Mouse (Mus musculus) MN1 (cell line): ENCODE measurements around the gene Smpd2.

Experiments
- DNase-seq: peaks from one replicate; pipeline ENCODE4 v3.0.0-alpha.2; 2016; ENCODE audit warnings: low spot score

Smpd2 gene

DNA sequence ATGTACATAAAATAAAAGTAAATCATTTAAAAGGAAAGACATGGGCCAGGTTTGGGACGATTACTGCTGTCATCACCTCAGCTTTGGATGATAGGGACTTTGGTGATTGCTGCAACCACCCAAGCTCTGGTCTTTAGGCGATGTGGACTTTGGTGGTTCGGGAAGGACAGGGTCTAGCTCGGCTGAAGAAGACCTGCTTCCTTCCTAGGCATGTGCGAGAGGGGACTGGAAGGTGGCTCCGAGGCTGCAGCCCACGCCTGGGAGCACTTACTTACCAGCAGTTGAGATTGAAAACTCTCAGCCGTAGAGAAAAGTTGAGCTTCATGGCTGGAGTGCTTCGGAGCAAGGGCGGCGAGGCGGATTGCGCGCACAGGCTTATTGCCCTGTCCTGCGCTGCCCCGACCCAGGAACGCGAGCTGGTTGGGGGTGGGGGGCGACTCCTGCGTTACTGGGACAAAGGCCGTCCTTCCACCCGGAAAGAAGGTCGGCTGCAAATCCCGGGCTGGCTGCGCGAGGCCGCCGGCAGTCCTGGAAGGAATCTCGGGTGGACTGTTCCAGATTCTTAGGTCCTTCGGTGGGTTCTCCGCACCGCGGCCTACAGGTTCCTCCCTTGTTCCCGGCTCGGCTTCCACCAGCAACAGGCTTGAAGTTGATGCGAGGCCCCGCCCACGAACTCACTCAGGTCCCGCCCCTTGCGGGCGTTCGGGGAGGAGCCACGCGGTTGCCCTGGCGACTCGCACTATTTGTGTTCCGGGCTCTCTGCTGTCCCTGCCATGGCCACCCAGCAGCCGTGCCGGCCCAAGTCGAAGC lies at the start of gene Smpd2, which contains the start of gene Ppil6:
Gene Smpd2 (minus strand): TSS at position 662 of the 810 bp plus-strand sequence.
Gene Ppil6 (plus strand): TSS at position 732 of the 810 bp plus-strand sequence.
- DNase-seq: peak; percentile 98

DNA sequence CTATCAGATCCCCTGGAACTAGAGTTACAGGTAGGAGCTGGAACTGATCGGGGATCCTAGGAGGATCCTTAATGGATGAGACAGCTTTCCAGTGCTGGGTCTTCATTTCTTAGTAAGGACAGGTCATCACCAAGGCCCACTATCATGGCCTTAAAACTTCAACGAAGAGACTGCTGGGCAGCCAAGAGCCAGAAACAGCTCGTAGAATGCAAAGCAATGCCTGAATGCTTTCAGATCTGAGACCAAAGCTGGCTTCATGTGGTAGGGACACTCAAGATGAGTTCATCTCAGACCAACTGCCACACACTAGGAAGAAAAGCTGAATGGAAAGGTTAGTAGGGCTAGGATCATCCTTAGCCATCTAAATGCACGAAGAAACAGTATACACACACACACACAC lies 48.8 kb upstream of the Smpd2 start:
- no peak for DNase-seq

DNA sequence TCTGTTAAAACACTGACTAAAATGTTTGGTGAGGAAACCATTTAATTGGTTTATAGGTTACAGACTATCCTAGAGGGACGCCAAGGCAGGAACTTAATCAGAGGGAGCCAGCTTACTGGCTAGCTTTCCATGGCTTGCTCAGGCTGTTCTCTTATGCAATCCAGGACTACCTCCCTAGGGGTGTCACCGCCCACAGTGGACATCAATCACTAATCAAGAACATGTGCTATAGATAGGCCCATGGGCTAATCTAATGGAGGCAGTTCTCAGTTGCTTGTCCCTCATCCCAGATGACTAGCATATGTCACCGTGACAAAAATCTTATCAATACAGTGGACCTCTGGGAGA lies 47.8 kb upstream of the Smpd2 start:
- no peak for DNase-seq

DNA sequence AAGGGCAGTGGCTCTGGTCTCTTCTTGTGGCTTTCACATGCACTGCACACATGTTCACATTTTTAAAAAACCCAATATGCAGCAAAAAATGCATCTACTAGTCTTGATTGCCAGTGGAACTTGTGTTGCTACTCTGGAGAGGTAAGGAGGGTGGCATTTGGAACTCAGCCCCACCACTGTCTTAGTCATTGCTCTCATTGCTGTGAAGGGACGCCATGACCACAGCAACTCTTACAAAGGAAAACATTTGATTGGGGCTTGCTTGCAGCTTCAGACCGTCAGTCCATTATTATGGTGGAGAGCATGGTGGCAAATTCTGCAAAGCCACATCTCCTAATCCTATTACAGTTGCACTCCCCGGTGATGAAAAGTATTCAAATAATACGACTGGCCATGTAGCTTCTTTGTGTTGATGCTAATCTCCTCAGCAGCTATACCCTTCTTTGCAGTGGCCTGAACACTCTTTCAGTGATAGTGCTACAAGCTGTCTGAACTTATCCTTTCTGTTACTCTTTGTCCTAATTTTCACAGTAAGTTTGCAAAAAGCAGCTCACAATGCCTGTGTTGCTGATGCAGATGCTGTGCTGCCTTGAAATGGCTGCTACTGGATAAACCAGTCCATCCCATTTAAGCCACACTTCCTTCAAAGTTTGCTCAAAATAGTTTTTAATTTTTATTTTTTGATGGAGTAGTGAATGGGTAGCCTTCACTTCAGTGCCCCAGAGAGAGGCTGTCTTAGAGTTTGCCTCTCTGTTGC lies 47.2 kb upstream of the Smpd2 start:
- DNase-seq: no peak

DNA sequence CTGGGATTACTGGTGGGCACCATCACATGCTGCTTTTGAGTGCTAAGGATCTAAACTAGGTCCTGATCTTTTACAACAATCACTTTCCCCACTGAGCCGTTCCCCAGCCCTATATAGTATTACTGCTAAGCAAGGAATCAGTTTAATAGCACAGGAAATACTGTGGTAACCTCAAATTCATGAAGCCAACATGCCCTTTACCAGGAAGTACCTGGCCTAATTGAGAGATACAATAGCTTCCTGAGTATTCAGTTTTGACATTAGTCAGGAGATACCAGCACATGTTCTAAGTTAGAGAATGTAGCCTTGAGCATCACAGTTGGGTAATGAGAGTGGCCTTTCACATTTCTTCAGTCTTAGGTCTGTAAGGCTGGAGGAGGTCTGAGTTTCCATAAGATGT lies 46.5 kb upstream of the Smpd2 start:
- DNase-seq: no peak

DNA sequence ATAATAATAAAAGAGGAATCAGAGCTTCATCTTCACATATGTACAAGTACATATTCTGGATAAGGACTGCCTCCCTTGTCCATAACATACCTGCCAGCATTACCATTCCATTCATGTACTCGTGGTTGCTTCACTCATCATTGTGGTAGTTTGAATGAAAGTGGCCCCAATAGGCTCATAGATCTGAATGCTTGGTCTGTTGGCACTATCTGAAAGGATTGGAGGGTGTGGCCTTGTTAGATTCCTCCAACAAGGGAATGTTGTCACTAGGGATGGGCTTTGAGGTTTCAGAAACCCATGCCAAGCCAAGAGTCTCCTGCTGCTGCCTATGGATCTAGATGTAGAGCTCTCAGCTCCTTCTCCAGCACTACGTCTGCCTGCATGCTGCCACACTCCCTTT lies 45.8 kb upstream of the Smpd2 start:
- DNase-seq: no peak

DNA sequence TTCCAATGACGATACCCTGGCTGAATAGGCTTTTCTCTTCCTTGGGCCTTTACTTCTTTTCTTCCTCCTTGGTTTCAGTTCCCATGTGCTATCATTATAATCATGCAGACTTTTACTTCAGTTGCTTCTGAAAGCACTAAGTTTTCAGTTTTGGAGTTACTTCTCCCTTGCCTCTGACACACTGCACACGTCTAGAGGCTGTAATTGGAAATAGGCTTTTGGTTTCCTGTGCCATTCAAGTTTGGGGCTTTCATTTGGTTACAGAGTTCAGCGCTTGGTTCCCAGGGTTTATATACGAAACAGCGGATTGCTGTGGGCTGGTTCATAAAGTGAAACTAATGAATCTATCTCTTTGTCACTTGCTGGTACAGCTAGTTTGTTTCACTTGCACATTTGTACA lies 39.8 kb upstream of the Smpd2 start:
- DNase-seq: no peak

DNA sequence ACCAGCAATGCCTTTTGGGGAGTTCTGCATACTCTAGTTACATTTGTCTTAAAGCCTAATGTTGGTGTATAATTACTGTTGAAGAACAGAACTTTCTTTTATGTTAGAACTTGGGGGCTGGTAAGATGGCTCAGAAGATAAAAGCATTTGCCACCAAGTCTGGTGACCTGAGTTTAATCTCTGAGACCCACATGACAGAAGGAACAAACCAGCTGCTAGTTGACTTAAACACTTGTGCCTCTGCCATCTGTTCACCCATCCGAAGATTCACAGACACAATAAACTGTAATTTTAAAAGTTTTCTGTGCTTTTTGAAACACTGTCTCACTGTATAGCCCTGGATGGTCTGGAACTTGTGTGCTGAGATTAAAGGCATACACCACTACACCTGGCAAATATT lies 35.5 kb upstream of the Smpd2 start:
- no peak for DNase-seq

DNA sequence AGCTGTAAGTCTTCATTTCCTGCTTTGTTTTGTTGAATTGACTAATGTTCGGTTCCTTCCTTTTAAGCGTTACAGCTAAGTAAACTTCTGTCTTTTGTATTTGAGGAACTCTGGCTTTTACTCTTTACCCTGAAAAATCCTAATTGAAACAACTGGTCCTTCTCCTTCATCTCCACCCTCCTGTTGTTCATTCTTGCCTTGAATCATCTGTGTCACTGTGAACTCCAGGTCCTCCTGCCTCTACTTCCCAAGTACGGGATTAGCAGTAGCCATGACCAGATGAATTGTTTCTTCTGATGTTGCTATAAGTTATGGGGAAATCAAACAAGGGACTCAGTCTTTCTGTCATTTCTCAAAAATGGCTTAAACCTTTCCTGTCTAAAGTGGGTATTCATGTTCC lies 33.2 kb upstream of the Smpd2 start:
- DNase-seq: no peak

DNA sequence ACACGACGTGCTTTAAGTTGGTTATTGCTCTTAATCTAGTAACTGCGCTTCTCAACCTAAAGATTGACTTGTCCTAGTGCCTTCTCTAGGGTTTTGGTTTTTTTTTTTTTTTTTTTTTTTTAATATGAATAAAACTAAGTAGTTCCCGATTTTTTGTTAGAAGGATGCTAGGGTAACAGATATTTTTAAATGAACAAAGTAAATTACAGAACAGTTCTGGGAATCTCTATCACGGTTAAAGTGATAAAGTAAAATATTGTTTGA lies 30.2 kb upstream of the Smpd2 start:
- DNase-seq: peak; percentile 26

DNA sequence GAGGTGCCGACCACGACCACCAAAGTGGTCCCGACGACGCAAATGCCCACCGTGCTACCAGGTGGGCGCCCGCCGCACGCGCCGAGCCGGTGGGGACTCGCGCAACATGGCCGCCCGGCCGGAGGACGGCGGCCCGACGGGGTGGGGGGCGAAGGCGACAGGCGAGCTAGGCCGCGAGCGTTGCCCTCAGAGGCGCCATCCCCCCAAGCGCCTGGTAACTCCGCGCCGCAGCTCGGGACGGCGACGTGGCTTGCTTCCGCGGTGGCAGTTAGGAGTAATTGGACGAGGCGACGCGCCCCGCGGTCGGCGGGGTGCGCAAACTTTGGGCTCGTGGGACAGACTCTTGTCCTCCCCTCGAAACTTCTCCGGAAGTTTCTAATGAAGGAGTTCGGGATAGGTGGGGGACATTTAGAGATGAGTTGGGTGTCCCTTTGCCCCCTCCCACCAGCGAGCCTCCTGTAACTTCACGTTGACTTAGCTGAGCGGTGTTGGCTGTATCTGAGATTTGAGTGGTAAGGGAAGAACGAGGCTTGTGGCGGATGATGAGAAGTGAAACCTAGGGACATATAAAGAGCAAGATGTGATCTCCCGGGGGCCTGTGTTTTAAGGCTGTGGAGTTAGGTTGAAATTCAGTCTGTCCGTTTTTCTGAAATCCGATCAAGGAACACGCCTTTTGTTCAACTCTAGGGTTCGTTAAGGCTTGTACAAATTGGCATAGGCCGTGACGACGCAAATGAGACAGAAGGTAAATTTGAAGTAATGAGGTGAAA lies 29.7 kb upstream of the Smpd2 start:
- peak; percentile 72 for DNase-seq

DNA sequence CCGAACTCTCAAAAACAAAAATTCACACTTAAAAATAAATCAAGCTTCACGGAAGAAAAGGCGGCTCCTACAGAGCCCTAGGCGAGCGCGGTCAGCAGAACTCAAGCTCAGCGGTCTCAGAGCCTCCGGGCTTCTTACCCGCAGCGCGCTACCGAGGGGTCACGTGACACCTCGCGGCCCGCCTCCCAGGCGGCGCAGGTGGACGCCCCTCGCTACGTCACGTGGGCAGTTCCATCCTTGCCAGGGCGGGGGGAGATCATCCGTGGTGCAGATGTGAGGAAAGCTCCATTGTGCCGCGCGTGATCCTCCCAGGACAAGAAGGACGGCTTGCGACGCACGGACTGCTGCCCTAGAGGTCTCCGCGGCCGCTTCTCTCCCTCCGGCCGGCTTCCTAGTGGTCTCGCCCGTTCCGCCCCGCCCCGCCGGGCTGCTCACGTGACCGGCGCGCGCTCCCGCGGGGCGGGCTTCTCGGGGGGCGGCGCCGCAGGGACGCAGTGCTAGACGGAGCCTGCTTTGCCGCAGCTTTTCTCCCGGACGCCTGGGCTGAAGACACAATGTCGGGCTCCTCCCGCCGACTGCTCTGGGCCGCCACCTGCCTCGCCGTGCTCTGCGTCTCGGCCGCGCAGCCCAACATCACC lies 28.9 kb upstream of the Smpd2 start, which contains the start of gene Cd164:
Gene Cd164 (plus strand): TSS at position 434 of the 638 bp plus-strand sequence.
- peak; percentile 99 for DNase-seq

DNA sequence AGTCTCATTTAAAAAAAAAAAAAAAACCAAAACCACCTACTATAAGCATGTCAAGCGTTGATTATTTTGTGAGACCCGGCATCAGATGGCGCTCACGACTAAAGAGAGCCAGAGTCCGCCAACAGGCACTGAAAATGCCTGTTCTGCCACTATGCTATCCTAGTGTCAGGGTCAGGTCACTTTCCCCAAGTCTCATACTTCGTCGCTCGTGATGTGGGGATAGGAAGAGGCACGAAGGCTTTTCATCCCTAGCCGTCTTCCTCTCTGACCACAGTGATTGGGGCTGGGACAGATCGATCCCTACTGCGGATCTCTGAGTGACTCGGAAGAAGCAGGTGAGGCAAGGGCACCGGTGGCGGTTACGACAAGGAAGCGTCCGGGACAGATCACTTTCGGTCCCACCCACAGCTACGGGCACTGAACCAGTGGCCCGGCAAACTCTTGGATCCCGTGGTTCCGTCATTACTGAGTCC lies 28.4 kb upstream of the Smpd2 start:
- peak; percentile 94 for DNase-seq

DNA sequence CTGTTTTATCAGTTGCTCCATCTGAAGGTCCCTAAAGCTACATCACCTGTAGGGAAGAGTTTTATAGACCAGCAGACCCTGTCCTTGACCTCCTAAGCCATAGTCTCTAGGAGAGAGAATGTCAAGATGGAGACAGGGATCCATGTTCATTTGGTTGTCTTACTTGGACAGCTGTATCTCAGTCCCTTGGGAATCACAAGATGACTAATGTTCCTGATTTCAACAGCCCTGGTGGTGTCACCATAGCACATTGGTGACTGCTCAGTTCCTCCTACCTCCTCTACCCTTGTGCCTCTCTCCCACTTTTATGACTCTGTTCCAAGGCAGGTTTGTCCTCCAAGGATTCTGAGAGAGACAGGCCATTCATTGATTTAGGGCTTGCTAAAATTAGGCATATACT lies 24.8 kb upstream of the Smpd2 start:
- DNase-seq: peak; percentile 30

DNA sequence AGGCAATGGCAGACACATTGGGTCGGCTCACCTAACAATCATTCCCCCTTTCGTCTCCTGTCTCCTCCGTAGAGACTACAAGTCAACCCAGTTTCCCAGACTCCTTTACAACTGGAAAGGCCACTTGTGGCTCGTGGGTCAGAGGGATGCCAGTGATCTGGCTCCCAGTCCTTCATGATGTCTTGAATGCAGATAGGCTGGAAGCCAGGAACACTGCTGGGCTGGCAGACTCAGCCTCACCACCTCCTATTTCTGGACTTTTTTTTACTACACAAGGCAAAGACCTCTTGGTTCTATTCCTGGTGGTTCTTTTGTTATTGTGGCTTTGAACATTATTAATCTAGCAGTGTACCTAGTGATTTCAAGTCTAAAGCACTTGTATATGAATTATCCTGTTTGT lies 24.1 kb upstream of the Smpd2 start:
- DNase-seq: no peak

DNA sequence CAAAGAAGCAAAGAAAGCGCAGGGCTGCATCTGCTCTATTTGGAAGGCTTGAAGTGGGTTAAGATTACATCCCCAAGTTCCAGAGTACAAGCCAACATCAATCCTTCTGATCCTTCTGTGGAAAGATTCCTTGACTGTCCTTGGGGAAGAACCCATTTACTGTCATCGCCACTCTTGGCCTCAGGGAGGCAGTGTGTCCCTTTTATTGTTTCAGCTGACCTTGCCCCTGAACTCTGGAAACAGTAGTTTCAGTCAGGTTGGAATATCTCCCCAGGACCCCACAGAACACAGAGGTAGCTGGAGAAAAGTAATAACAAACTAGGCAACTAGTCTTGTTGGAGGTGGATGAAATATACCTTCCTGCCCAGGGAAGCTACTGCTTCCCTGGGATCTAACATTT lies 19.0 kb upstream of the Smpd2 start:
- DNase-seq: peak; percentile 61

DNA sequence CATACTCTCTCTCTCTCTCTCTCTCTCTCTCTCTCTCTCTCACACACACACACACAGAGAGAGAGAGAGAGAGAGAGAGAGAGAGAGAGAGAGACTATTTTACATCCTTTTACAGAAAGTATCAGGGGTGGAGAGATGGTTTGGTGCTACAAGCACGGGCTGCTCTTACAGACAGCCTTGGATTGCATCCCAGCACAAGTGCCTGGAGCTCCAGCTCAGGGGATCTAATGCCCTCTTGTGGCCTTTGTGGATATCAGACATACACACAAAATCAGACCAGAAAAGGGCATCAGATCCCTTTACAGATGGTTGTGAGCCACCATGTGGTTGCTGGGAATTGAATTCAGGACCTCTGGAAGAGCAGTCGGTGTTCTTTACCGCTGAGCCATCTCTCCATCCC lies 15.3 kb upstream of the Smpd2 start:
- peak; percentile 96 for DNase-seq

DNA sequence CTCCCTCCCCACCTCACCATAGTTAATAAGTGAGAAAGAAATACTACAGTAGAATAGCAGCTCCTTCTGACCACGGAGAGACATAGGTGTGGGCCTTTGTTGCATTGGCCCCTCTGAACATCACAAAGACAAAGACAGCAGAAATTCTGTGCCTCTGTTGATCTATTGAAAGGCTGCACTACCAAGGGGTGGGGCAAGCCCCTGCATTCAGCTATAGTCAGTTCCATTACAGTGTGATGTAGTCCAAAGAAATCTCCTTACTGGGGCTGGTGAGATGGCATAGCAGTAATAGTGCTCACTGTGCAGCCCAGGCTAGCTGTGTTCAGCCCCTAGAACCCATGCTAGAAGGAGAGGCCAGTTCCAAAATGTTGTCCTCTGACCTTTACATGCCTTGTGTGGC lies 14.8 kb upstream of the Smpd2 start:
- peak; percentile 47 for DNase-seq

DNA sequence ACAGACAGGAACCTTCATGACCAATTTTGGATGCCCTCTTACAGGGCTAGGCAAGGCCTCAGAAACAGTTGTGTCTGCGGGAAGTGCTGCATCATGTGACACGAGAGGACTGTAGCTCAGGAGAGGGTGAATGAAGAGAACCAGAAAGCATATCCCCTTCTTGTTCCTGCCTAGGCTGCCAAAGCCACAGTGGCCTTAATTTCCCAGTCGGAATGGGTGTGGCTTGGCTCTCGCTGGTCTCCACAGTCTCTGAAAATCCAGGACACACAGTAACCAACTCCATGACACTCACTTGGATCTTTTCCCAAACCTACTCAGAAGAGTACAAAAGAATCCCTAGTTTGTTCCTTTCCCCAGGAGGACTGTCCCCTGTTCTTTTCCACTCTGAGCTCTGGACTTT lies 10.8 kb upstream of the Smpd2 start:
- DNase-seq: peak; percentile 77

DNA sequence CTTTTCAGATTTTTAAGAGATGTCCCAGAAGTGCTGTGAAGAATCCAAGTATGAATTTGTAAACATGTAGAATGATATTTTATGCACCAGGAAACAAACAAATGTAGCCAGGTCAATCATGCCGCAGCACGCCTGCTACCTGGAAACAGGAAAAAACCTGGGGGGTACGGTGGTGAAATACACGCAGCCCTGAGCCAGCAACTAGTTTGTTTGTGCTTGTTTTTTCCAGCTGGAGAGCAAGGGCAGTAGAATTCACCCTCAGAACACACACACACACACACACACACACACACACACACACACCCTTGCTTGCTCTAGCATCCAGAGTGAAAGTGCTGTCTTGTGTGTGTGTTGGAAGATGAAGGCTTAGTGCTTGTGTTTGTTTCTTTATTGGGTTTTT lies 942 bp upstream of the Smpd2 start:
- DNase-seq: peak; percentile 44

DNA sequence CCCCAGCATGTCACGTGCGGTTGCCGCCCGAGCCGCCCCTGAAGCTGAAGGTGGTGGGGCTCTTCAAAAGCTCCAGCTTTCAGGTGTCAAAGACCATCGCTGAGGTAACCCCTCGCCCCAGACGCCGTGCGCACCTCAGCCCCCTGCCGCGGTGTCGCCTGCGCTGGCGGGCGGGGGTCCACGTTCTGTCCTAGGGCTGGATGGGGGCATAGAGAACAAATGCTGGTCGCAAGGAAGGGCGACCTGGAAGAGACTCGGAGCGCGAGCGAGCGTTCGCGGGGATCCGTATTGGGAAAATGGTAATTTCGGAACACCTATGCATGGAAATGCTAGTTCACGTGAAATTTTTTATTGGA lies 327 bp upstream of the Smpd2 start:
- no peak for DNase-seq

DNA sequence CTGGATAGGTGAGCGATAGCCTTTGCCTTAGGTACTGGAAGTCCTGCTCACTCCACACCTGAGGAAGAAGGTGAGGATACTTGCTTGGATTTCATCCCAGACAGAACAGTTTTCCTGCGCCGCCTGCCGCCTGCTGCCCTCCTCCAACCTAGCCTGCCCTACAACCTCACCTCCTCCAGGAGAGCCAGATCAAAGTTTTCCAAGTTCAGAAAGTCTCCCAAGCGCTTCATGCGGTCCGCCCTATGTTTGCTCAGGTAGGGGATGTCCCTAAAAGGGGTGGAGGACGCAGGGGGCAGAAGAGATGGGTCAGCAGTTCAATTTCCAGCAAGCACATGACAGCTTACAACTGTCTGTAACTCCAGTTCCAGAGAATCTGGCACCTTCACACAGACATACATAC lies 875 bp downstream of the Smpd2 start:
- DNase-seq: no peak
